Mouse (Mus musculus): ENCODE data around the gene Cenpo. TPM values are rescaled to one million over a fixed set of nuclear protein-coding genes. Genes with fewer than 3 reads are reported as not detected.
A peak's percentile ranks its signal among the peaks of the same experiment; 100 is the strongest.

Cenpo gene
- polyA plus RNA-seq, 1 experiment from 2014 or later: 17.1 TPM

GRCm38 (mm10) chr12:4193025-4193740 is 40.9 kb downstream of the Cenpo start:
- Histone ChIP-seq H3K36me3 (no peaks in the 10 kb centered on the region), H3K27me3 (replicated peaks) (no peaks in the 10 kb centered on the region), H3K4me1 (peaks cover 6% of the 10 kb centered on the region; the same call in 1 of the 2 replicates), H3K27ac (no peak overlapping the region), H3K9ac (no peak overlapping the region), H3K9me3 (replicated peaks) (no peaks in the 10 kb centered on the region), H3K4me3 (no peak overlapping the region), H3K4me2 (no peak overlapping the region)
- no peak for ATAC-seq
- 68% methylated on average over 10 of the region's 10 CpGs for WGBS (ENCODE audit: insufficient replicate concordance)

DNA sequence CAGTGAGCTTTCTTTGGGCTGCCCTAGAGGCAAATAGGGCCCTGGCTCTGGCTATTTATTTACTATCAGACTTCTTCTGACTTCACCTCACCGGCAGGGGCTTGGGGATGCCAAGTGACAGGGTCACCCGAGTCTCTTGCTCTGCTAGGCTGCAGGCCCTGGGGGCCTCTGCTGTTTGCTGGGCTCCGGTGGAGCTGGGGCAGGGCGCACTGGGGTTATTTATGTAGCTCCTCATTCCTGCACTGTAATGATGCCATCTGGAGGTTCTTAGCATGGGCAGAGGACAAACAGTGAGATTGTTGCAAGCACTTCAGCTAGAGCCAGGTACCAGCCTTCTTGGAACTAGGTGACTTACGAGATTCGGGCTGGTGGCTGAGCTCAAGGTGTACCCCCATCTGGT is 41.6 kb downstream of the Cenpo start:
- no peaks in the 10 kb centered on the region for H3K36me3 ChIP-seq
- H3K9me3 ChIP-seq (replicated peaks): no peaks in the 10 kb centered on the region
- no peak overlapping the region; the same call in 1 of the 2 replicates for H3K27ac ChIP-seq
- no peak overlapping the region for H3K4me3 ChIP-seq
- no peak overlapping the region for H3K9ac ChIP-seq
- ATAC-seq: no peak
- WGBS (ENCODE audit: insufficient replicate concordance): 76% methylated on average over 6 of the region's 6 CpGs
- H3K4me2 ChIP-seq: no peak overlapping the region
- H3K27me3 ChIP-seq (replicated peaks): no peaks in the 10 kb centered on the region
- peaks cover 6% of the 10 kb centered on the region; the same call in 1 of the 2 replicates for H3K4me1 ChIP-seq

DNA sequence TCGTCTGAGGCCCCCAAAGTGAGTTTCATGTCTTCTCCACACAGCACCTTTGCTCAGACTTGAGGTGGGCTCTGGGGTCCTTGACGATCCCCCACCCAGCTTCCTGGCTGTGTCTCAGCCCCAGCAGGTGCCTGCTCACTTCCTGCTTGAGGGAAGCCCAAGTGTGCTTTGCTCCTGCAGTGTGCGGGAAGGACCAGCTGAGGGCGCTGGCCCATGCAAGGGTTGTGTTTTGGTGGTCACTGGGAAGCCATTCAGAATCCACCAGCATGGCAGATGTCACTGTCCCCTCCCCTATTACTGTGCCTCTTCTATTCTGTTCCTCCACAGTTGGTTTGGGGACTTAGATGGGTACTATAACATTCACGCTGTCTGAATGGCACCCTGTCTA is 45.0 kb downstream of the Cenpo start:
- ATAC-seq: no peak
- no peaks in the 10 kb centered on the region for H3K9me3 ChIP-seq (replicated peaks)
- H3K4me2 ChIP-seq: no peak overlapping the region
- no peaks in the 10 kb centered on the region for H3K36me3 ChIP-seq
- no peak overlapping the region for H3K27ac ChIP-seq
- no peaks in the 10 kb centered on the region for H3K27me3 ChIP-seq (replicated peaks)
- WGBS (ENCODE audit: insufficient replicate concordance): 34% methylated on average over 5 of the region's 5 CpGs
- H3K4me3 ChIP-seq: no peak overlapping the region
- peaks cover 6% of the 10 kb centered on the region; the same call in 1 of the 2 replicates for H3K4me1 ChIP-seq
- no peak overlapping the region for H3K9ac ChIP-seq

DNA sequence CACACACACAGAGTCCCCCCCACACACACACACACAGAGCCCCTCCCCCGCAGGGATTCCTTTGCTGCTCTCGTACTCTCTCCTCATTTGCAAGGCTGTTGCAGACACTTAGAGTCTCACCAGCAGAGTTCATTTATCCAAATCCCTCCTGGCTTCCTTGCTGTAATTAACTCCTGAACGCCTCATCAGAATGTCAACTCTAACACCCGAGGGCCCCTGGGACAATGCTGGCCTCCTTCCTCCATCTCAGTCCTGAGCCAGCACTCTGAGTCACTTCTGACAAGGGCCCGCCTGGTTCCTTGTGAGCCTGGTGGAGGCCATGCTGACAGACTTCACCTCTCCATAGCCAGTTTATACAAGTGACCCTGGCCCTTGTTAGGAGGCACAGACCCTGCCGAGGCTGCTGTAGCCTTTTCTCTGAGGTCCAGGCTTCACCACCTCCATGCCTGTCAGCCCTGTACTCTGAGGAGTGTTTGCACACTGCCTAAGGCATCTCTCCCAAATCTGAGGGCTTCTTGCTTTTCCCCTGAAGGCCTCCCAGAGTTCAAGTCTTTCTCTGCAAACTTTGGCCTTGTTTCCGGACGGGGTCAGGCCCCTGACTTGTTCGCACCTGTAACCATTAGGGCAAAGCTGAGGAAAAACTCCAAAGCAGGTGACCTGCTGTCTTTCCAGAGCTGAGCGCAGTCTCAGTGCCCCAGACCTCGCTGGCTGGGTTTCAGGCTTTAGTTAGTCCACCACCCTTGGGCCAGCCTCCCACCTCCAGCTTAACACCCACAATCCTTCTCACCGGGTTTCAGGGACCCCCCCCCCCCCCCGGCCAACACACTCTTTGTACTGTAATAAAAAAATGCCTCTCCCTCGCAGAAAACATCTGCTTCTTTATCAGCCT is 45.7 kb downstream of the Cenpo start:
- WGBS (ENCODE audit: insufficient replicate concordance): 43% methylated on average over 14 of the region's 14 CpGs
- Histone ChIP-seq H3K27ac (no peak overlapping the region), H3K36me3 (no peaks in the 10 kb centered on the region), H3K4me3 (no peak overlapping the region), H3K27me3 (replicated peaks) (no peaks in the 10 kb centered on the region), H3K9ac (no peak overlapping the region), H3K9me3 (replicated peaks) (no peaks in the 10 kb centered on the region), H3K4me2 (no peak overlapping the region), H3K4me1 (peaks cover 6% of the 10 kb centered on the region; the same call in 1 of the 2 replicates)
- 0 out of 2 replicates have a peak, but pooled peaks have one; percentile 42 for ATAC-seq

GRCm38 (mm10) chr12:4184648-4185047 is 49.4 kb downstream of the Cenpo start:
- H3K4me3 ChIP-seq: no peak overlapping the region
- H3K4me1 ChIP-seq: peaks cover 6% of the 10 kb centered on the region; the same call in 1 of the 2 replicates
- H3K4me2 ChIP-seq: no peak overlapping the region
- 36% methylated on average over 2 of the region's 2 CpGs for WGBS (ENCODE audit: insufficient replicate concordance)
- ATAC-seq: no peak
- no peaks in the 10 kb centered on the region for H3K9me3 ChIP-seq (replicated peaks)
- no peak overlapping the region for H3K9ac ChIP-seq
- H3K27ac ChIP-seq: no peak overlapping the region
- H3K27me3 ChIP-seq (replicated peaks): no peaks in the 10 kb centered on the region
- H3K36me3 ChIP-seq: no peaks in the 10 kb centered on the region

GRCm38 (mm10) chr12:4180507-4180906 is 53.6 kb downstream of the Cenpo start:
- H3K4me1 ChIP-seq: no peaks in the 10 kb centered on the region
- no peak overlapping the region for H3K27ac ChIP-seq
- no peaks in the 10 kb centered on the region for H3K9me3 ChIP-seq (replicated peaks)
- H3K9ac ChIP-seq: no peak overlapping the region
- H3K36me3 ChIP-seq: no peaks in the 10 kb centered on the region
- no peak overlapping the region for H3K4me3 ChIP-seq
- 18% methylated on average over 3 of the region's 3 CpGs for WGBS (ENCODE audit: insufficient replicate concordance)
- no peak for ATAC-seq
- H3K27me3 ChIP-seq (replicated peaks): no peaks in the 10 kb centered on the region
- no peak overlapping the region for H3K4me2 ChIP-seq

- Histone ChIP-seq H3K4me3 (no peak overlapping the region), H3K4me2 (no peak overlapping the region), H3K9ac (no peak overlapping the region), H3K27me3 (replicated peaks) (no peaks in the 10 kb centered on the region), H3K36me3 (no peaks in the 10 kb centered on the region), H3K27ac (no peak overlapping the region), H3K9me3 (replicated peaks) (no peaks in the 10 kb centered on the region), H3K4me1 (no peaks in the 10 kb centered on the region)
- no peak for ATAC-seq
- WGBS (ENCODE audit: insufficient replicate concordance): 68% methylated on average over 6 of the region's 6 CpGs
Measured at GRCm38 (mm10) chr12:4179671-4180233, 54.3 kb downstream of the Cenpo start.

DNA sequence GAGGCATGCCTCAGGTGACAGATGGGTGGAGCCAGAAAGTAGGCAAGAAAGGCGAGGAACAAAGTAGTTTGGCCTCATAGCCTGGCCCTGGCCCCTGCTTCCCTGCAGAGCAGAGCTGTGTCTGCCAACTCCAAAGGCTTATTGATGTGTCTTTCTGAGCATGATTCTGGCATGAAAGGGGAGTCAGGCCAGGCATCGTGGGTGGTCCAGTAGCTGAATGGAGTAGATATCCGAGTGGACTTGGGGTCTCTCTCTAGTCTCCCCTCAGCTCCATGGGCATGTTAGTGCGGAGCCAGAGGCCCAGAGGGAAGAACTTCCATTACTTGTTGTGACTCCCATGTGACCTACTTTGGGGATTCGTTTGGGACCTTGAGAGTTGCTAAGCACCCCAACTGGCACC is 55.3 kb downstream of the Cenpo start:
- no peak overlapping the region for H3K4me2 ChIP-seq
- 56% methylated on average over 5 of the region's 5 CpGs for WGBS (ENCODE audit: insufficient replicate concordance)

GRCm38 (mm10) chr12:4173108-4173790 is 60.8 kb downstream of the Cenpo start:
- Histone ChIP-seq H3K36me3 (no peaks in the 10 kb centered on the region), H3K9ac (no peak overlapping the region), H3K27me3 (replicated peaks) (no peaks in the 10 kb centered on the region), H3K4me2 (no peak overlapping the region), H3K9me3 (replicated peaks) (no peaks in the 10 kb centered on the region), H3K4me3 (no peak overlapping the region), H3K4me1 (no peaks in the 10 kb centered on the region), H3K27ac (no peak overlapping the region)
- ATAC-seq: no peak
- 77% methylated on average over 15 of the region's 15 CpGs for WGBS (ENCODE audit: insufficient replicate concordance)

More for the DNA sequence above, 55.3 kb downstream of the Cenpo start:
- H3K9me3 ChIP-seq (replicated peaks): no peaks in the 10 kb centered on the region
- no peak overlapping the region for H3K4me3 ChIP-seq
- ATAC-seq: no peak
- H3K36me3 ChIP-seq: no peaks in the 10 kb centered on the region
- no peaks in the 10 kb centered on the region for H3K4me1 ChIP-seq
- H3K27me3 ChIP-seq (replicated peaks): no peaks in the 10 kb centered on the region
- no peak overlapping the region for H3K9ac ChIP-seq
- H3K27ac ChIP-seq: no peak overlapping the region

DNA sequence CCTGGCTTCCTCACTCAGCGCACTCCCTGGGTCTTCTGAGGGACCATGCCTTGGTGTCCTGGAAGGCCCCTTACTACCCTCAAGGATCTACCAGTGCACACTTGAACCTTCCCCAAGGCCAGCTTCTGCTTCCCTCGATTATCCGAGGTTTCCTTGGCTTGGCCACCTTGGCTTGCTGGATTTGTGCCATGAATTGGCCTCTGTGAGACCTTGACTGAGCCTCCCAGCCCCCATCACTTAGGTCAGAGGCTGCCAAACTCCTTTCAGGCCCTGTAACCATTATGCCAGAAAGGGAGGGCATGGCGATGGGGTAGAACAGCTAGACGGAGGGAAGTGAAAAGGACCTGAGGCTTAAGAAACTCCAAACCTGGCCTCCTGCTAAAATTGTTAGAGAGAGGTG is 64.5 kb downstream of the Cenpo start:
- Histone ChIP-seq H3K9me3 (replicated peaks) (no peaks in the 10 kb centered on the region), H3K27me3 (replicated peaks) (no peaks in the 10 kb centered on the region), H3K4me1 (no peaks in the 10 kb centered on the region), H3K27ac (no peak overlapping the region), H3K4me3 (no peak overlapping the region), H3K9ac (no peak overlapping the region), H3K4me2 (no peak overlapping the region), H3K36me3 (no peaks in the 10 kb centered on the region)
- no peak for ATAC-seq
- 68% methylated on average over 5 of the region's 5 CpGs for WGBS (ENCODE audit: insufficient replicate concordance)

DNA sequence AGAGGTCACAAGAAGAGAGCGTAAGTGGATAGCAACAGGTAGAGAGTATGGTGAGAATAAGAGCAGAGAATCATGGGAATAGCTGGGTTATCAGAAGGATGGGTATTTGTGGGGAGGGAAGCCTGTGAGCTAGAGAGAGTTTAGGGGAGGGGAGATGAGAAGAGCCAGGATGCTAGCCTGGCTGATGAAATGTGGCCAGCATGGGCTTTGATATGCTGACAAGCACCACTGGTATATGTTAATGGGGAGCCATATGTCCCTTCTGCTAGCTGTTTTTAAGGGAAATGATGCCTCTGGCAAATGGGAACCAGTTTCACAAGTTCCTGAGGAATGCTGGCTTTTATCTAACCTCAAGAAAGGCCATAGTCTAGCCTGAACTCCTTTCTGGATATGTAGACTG is 65.0 kb downstream of the Cenpo start:
- no peak for ATAC-seq
- H3K4me1 ChIP-seq: no peaks in the 10 kb centered on the region
- H3K9me3 ChIP-seq (replicated peaks): no peaks in the 10 kb centered on the region
- no peak overlapping the region for H3K4me3 ChIP-seq
- H3K9ac ChIP-seq: no peak overlapping the region
- no peak overlapping the region for H3K4me2 ChIP-seq
- H3K27ac ChIP-seq: no peak overlapping the region
- H3K36me3 ChIP-seq: no peaks in the 10 kb centered on the region
- no peaks in the 10 kb centered on the region for H3K27me3 ChIP-seq (replicated peaks)
- WGBS (ENCODE audit: insufficient replicate concordance): 77% methylated on average over 1 of the region's 1 CpGs

Measured in liver, embryonic 12.5 days (tissue).